Mouse (Mus musculus) liver, embryonic 12.5 days (tissue): ENCODE measurements around the gene Hoxa9. TPM values are rescaled to one million over a fixed set of nuclear protein-coding genes. Genes with fewer than 3 reads are reported as not detected.

ENCODE experiments used
- ATAC-seq: fragments of 200-750 bp; cut with Nextera tagmentation; 2 replicates; pipeline ENCODE4 v1.8.0; 2017; ENCODE audit warnings: moderate number of reproducible peaks, mild to moderate bottlenecking, moderate library complexity
- H3K27ac ChIP-seq: fragments of 300-500 bp; sonication (generic); 2 replicates; pipeline ENCODE4 v1.5.1; 2016; ENCODE audit warnings: mild to moderate bottlenecking
- H3K27me3 ChIP-seq: fragments of 300-500 bp; sonication (generic); replicated peaks from 2 replicates; pipeline ENCODE4 v1.6.1; 2016; ENCODE audit warnings: mild to moderate bottlenecking, moderate library complexity
- H3K36me3 ChIP-seq: fragments of 300-500 bp; sonication (generic); 2 replicates; pipeline ENCODE4 v1.6.1; 2016; ENCODE audit warnings: mild to moderate bottlenecking, moderate library complexity
- H3K4me1 ChIP-seq: fragments of 300-500 bp; sonication (generic); 2 replicates; pipeline ENCODE4 v1.6.1; 2016
- H3K4me2 ChIP-seq: fragments of 300-500 bp; sonication (generic); 2 replicates; pipeline ENCODE4 v1.6.1; 2016; ENCODE audit warnings: mild to moderate bottlenecking, moderate library complexity
- H3K4me3 ChIP-seq: fragments of 300-500 bp; sonication (generic); 2 replicates; pipeline ENCODE4 v1.5.1; 2016; ENCODE audit warnings: mild to moderate bottlenecking, moderate library complexity
- H3K9ac ChIP-seq: fragments of 300-500 bp; sonication (generic); 2 replicates; pipeline ENCODE4 v1.6.1; 2016; ENCODE audit warnings: mild to moderate bottlenecking, moderate library complexity
- H3K9me3 ChIP-seq: fragments of 300-500 bp; sonication (generic); replicated peaks from 2 replicates; pipeline ENCODE4 v1.6.1; 2016; ENCODE audit warnings: mild to moderate bottlenecking, moderate library complexity
- WGBS: fragments of 180-500 bp; shearing (Covaris S2); methylation state at CpG from one replicate; pipeline ENCODE4 v1.1.7; 2016; ENCODE audit not compliant: insufficient replicate concordance; 5-methylcytosine and 5-hydroxymethylcytosine counted together
- polyA plus RNA-seq: library from polyadenylated mRNA; unstranded; fragments of >200 nt; fragmentation: Nextera tagmentation; extraction: Ambion mirVana; gene quantifications from 2 replicates; pipeline ENCODE4 v1.2.1, GENCODE M21; 2016

Hoxa9 gene
- polyA plus RNA-seq, 1 experiment from 2014 or later = 1.4 TPM

- Histone ChIP-seq H3K27ac (no peak overlapping the region), H3K4me3 (no peak overlapping the region), H3K36me3 (no peaks in the 10 kb centered on the region), H3K9me3 (no peaks in the 10 kb centered on the region), H3K4me1 (peaks cover 15% of the 10 kb centered on the region), H3K4me2 (no peak overlapping the region), H3K9ac (no peak overlapping the region), H3K27me3 (peaks cover 100% of the 10 kb centered on the region)
- WGBS = 12% methylated on average over 5 of the region's 5 CpGs
- ATAC-seq = no peak
Measured at GRCm38 (mm10) chr6:52214271-52214670, 16.6 kb downstream of the Hoxa9 start.

GRCm38 (mm10) chr6:52213119-52213986 is 17.5 kb downstream of the Hoxa9 start, which contains the start of the genes Hoxa3 and Gm28308:
Gene Hoxa3 (minus strand): TSS chr6:52213336.
Gene Gm28308 (minus strand): TSS chr6:52213339.
- Histone ChIP-seq H3K9me3 (no peaks in the 10 kb centered on the region), H3K4me1 (peaks cover 15% of the 10 kb centered on the region), H3K27me3 (peaks cover 100% of the 10 kb centered on the region), H3K27ac (no peak within 1 kb of the TSS), H3K9ac (no peak within 1 kb of the TSS), H3K4me2 (peak within 1 kb of the TSS; percentile 52), H3K4me3 (peak within 1 kb of the TSS; percentile 34), H3K36me3 (no peaks in the 10 kb centered on the region)
- WGBS = 4% methylated on average over 38 of the region's 38 CpGs
- no peak for ATAC-seq

DNA sequence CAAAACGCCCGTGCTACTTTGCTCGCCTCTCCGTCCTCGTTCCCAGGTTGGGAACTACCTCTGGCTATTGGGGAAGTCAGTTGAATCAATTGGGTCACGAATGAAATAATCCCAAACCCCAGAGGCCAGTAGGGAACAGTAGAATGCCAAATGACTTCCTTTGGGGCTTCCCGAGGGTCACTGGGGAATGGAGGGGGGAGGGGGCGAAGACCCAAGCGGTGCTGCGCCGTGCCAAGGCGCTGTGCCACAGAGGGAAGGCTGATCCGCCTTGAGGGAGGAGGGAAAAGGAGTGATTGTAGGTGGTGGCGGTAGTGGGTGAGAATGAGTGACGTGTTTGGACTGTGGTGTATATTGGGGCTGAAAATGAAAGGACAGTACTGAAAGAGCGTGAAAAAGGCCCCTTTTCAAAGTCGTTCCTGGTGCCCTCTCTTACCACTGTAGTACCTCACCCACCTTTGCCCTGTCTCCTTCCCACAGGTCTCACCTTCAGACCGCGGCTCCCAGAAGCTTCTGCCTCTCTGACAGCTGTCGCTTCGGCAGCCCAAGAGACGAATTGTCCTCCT is 18.3 kb downstream of the Hoxa9 start:
- Histone ChIP-seq H3K9ac (no peak overlapping the region), H3K36me3 (no peaks in the 10 kb centered on the region), H3K9me3 (no peaks in the 10 kb centered on the region), H3K4me3 (peak overlapping the region; percentile 34), H3K4me2 (peak overlapping the region; percentile 52), H3K27me3 (peaks cover 100% of the 10 kb centered on the region), H3K4me1 (peaks cover 15% of the 10 kb centered on the region), H3K27ac (no peak overlapping the region)
- no peak for ATAC-seq
- WGBS = 1% methylated on average over 22 of the region's 22 CpGs

- Histone ChIP-seq H3K9ac (no peak overlapping the region), H3K4me2 (peak overlapping the region; percentile 52), H3K27ac (no peak overlapping the region), H3K27me3 (peaks cover 100% of the 10 kb centered on the region), H3K36me3 (no peaks in the 10 kb centered on the region), H3K4me3 (peak overlapping the region; percentile 23; the same call in 1 of the 2 replicates), H3K9me3 (no peaks in the 10 kb centered on the region), H3K4me1 (peaks cover 13% of the 10 kb centered on the region)
- no peak for ATAC-seq
- WGBS = 3% methylated on average over 13 of the region's 13 CpGs
Measured at GRCm38 (mm10) chr6:52211961-52212360, 18.9 kb downstream of the Hoxa9 start.

DNA sequence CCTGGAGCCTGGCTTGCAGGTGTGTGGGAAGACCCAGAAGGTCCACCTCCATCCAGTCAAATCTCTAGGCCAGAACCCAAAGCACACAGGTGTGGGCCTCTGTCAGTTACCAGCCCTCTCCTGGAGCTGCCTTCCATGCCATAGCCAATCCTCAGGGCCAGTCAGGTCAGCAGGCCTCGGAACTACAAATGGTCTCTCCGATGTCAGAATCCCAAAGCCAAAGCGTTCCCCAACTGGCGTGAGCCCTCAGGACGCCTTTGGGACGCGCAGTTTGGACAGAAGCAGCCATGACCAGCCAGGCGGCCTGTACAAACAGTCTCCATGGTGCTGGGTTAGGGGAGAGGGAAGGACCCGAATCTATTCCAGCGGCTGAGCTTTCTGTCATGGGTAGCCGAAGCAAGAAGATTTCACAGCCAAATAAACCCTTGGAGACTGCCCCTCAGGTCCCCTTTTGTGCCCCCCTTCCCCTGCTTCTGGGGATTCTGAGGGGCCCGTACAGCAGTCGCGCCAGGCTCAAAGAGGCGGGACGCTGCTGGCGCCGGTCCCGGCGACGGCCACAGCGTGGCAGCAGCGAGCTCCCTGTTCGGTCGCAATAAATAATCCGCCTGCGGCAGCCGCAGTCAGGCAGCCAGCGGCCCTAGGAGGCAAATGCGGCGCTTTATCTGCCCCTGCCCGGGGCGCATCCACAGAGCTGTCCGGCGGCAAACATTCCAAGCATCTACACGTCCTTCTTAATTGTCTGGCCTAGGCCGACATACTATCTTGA is 19.5 kb downstream of the Hoxa9 start:
- no peak for ATAC-seq
- Histone ChIP-seq H3K27ac (no peak overlapping the region), H3K27me3 (peaks cover 100% of the 10 kb centered on the region), H3K4me2 (peak overlapping the region; percentile 52), H3K4me3 (peak overlapping the region; percentile 23; the same call in 1 of the 2 replicates), H3K9ac (no peak overlapping the region), H3K4me1 (peaks cover 10% of the 10 kb centered on the region), H3K36me3 (no peaks in the 10 kb centered on the region), H3K9me3 (no peaks in the 10 kb centered on the region)
- WGBS = 2% methylated on average over 34 of the region's 37 CpGs

DNA sequence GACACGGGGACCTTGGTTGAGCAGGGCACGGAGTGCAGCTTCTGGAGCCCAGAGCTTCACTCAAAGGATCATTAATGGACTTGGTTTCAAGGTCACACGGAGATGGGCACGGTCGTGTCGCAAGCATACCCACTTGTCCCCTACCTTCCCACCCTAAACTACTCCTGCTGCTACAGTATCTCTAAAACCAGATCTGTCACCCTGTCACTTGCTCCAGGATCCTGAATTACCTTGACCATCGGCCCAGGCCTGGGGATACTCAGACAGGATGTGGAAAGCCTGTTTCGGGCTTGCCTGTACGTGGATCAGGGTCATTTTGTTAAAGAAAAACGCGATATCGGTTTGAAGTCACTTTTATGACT is 21.2 kb downstream of the Hoxa9 start:
- ATAC-seq = no peak
- H3K4me3 ChIP-seq = no peak overlapping the region
- WGBS = 15% methylated on average over 12 of the region's 12 CpGs

DNA sequence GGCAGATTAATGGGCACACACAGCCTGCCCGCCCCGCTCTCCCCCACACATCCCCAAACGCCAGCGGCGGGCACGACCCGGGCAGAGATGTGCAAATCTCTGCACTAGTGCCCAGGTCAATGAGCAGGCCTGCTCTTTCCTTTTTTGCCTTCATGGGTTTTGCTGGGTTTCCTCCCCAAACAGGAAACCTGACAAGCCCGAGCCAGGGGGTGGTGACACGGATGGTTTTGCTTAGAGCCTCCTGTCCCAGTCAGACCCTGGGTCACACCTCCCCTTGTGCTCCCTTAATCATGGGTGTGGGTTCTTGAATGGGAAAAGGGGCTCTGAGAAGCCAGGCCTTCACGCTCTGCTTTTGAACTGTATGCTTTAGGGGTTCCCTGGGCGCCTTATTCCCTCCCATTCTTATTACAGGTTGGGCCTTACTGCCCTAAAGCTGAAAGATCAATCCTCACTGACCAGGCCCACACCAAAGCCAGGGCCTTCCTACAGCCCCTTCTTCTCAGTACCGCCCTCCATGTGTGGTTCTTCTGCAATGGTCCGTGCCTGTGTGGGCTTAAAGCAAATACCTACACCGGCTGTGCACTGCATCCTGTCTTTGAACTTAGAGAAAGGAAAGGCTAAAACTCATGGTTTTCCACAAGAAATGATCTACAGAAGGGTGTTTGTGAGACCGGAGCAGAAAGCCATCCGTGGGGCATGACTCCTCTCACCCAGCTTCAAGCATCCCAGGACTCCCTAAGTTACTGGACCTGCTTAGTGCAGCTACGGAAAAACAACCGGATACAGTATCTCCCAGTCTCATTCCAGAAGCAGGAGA is 21.8 kb downstream of the Hoxa9 start:
- Histone ChIP-seq H3K36me3 (no peaks in the 10 kb centered on the region), H3K4me2 (peak overlapping the region; percentile 43), H3K9me3 (no peaks in the 10 kb centered on the region), H3K4me1 (peaks cover 15% of the 10 kb centered on the region), H3K27me3 (peaks cover 100% of the 10 kb centered on the region), H3K27ac (no peak overlapping the region), H3K4me3 (peak overlapping the region; percentile 13), H3K9ac (no peak overlapping the region)
- 8% methylated on average over 18 of the region's 18 CpGs for WGBS
- no peak for ATAC-seq

More for the DNA sequence above, 21.2 kb downstream of the Hoxa9 start:
- peaks cover 10% of the 10 kb centered on the region for H3K4me1 ChIP-seq
- no peaks in the 10 kb centered on the region for H3K36me3 ChIP-seq
- H3K9me3 ChIP-seq = no peaks in the 10 kb centered on the region
- H3K4me2 ChIP-seq = no peak overlapping the region
- H3K9ac ChIP-seq = no peak overlapping the region
- peaks cover 100% of the 10 kb centered on the region for H3K27me3 ChIP-seq
- H3K27ac ChIP-seq = no peak overlapping the region

DNA sequence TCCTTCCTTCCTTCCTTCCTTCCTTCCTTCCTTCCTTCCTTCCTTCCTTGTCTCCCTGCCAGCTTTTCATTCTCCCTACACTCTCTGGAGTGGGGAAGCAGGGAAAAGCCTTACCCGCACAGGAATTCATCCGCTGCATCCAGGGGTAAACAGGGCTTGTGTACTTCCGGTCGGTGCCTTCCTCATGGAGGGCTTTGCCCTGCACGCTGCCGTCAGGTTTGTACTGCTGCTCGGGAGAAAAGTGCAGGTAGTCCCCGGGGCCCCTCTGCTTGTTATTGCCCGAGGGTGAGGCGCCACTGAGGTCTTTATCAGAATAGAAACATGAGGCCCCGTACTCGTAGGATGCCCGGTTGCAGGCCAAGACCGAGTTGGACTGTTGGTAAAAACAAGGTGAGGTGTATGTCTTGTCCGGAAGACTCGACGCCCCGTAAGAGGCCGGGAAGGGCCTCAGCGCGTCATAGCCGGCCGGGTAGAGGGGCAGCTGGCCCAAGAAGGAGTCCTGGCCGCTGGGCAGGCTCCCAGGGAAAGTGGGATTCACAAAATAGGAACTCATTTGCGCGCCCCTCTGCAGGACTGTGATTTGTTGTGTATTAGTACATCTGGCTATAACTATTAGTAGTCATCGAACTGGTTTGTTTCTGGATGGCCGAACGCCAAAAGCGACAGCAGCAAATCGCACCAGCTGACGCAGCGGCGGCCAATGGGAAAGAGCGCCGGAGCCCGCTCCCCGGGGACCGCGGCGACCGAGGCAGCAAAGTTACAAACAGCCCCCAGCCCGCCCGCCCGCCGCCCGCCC is 22.6 kb downstream of the Hoxa9 start, which contains the start of gene Hoxa6:
Hoxa6 (minus strand) TSS at position 651 of the 796 bp plus-strand sequence.
- no peaks in the 10 kb centered on the region for H3K36me3 ChIP-seq
- peak within 1 kb of the TSS; percentile 43 for H3K4me2 ChIP-seq
- H3K27ac ChIP-seq = no peak within 1 kb of the TSS
- peak within 1 kb of the TSS; percentile 13 for H3K4me3 ChIP-seq
- WGBS = 4% methylated on average over 47 of the region's 47 CpGs
- peaks cover 18% of the 10 kb centered on the region for H3K4me1 ChIP-seq
- H3K9ac ChIP-seq = no peak within 1 kb of the TSS
- H3K9me3 ChIP-seq = no peaks in the 10 kb centered on the region
- ATAC-seq = no peak
- H3K27me3 ChIP-seq = peaks cover 100% of the 10 kb centered on the region

DNA sequence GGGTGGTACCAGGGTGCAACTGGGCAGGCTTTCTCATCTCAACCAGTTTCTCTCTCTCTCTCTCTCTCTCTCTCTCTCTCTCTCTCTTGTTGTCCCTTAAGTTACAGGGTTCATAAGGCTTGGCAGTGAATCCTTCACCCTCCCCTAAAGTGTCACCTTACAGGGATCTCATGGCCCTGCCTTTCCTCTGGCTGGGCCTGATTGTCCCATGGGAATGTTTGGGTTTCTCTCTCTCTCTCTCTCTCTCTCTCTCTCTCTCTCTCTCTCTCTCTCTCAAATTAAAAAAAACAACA is 23.3 kb downstream of the Hoxa9 start:
- no peaks in the 10 kb centered on the region for H3K36me3 ChIP-seq
- no peaks in the 10 kb centered on the region for H3K9me3 ChIP-seq
- peaks cover 100% of the 10 kb centered on the region for H3K27me3 ChIP-seq
- H3K4me1 ChIP-seq = peaks cover 14% of the 10 kb centered on the region
- H3K27ac ChIP-seq = no peak overlapping the region
- H3K4me3 ChIP-seq = no peak overlapping the region
- no peak for ATAC-seq
- no peak overlapping the region for H3K4me2 ChIP-seq
- no peak overlapping the region for H3K9ac ChIP-seq

DNA sequence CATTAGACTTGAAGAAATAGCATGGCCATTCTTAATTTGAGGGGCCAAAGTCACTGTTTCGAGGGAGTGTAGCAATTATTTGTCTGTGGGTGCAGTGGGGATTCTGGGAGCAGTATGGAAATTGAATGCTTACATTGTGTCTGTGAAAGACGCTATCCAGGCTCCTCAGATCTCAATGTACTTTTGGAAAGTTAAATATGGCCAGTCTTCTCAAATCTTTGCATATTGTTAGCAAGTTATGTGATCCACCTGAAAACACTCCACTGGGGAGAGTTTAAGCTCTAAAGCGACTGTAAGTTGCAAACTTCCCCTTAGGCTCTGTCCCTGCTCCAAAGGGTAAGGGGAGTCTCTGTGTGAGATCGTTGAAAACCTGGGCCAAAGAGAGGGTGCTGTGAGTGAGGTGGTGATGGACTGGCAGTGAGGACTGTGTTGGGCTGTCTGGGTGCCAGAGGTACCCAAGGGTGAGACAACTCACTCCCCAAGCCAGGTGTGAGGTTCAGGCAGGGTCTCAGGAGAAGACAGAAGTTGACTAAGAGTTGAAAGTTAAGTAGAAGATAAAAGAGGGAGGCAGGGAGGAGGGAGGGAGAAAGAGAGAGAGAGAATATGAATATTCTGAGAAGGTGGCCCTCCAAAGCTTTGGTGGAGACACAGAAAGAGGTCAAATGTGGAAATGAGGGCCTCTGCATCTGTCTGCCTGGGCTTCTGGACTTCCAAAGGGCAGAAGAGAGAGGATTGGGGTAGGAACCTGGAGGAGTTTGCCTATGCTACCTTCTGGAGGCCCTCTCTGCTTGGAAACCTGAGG is 23.8 kb downstream of the Hoxa9 start:
- Histone ChIP-seq H3K9ac (no peak overlapping the region), H3K27me3 (peaks cover 100% of the 10 kb centered on the region), H3K9me3 (no peaks in the 10 kb centered on the region), H3K4me1 (peaks cover 13% of the 10 kb centered on the region), H3K27ac (no peak overlapping the region), H3K4me2 (no peak overlapping the region), H3K4me3 (no peak overlapping the region), H3K36me3 (no peaks in the 10 kb centered on the region)
- 6% methylated on average over 4 of the region's 4 CpGs for WGBS
- no peak for ATAC-seq
